26 mouse cellular contexts compared by ENCODE assay signal in the genomic region with DNA sequence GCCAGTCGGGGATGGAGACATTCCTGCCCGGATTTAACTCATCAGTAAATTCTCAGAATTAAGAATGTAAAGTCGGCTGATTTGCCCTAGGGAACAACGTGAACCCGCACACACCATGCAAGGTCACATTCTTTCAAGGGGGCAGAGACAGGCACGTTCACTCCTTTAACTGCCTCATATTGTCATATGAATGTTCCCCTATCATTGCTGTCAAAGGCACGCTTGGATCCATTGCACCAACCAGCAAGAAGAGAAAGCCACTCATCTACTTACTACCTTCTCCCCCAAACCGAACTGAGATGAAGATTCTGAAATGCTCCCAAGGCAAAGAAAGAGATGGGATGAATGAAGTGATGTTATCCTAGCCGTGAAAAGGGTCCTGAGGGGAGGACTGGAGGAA.
"Had no signal": no experiment of that assay in that cellular context is flagged by ENCODE, and none has a peak within 500 bp of the region (broad histone marks: within the 10 kb centered on the region; RNA-seq: fewer than 3 reads in every experiment).

No protein-coding gene starts in this region.

- H3K9ac ChIP-seq: heart, embryonic 13.5 days; heart, embryonic 15.5 days; hindbrain, embryonic 12.5 days; hindbrain, embryonic 14.5 days; intestine, embryonic 15.5 days; limb, embryonic 13.5 days; limb, embryonic 15.5 days; liver, embryonic 12.5 days; liver, embryonic 14.5 days had no signal

- H3K9me3 ChIP-seq: heart, embryonic 13.5 days; heart, embryonic 15.5 days; hindbrain, embryonic 10.5 days; hindbrain, embryonic 12.5 days; intestine, embryonic 15.5 days; limb, embryonic 13.5 days; limb, embryonic 15.5 days; liver, embryonic 12.5 days had no signal

- H3K4me2 ChIP-seq: heart, embryonic 11.5 days; heart, embryonic 13.5 days; heart, embryonic 15.5 days; hindbrain, embryonic 12.5 days; hindbrain, embryonic 14.5 days; intestine, embryonic 15.5 days; limb, embryonic 13.5 days; limb, embryonic 15.5 days; liver, embryonic 12.5 days had no signal

- H3K36me3 ChIP-seq: heart, embryonic 13.5 days; heart, embryonic 15.5 days; hindbrain, embryonic 10.5 days; hindbrain, embryonic 12.5 days; intestine, embryonic 15.5 days; limb, embryonic 13.5 days; limb, embryonic 15.5 days; liver, embryonic 12.5 days had no signal

- H3K4me3 ChIP-seq: heart, embryonic 13.5 days; heart, embryonic 15.5 days; hindbrain, embryonic 10.5 days; hindbrain, embryonic 12.5 days; intestine, embryonic 15.5 days; limb, embryonic 13.5 days; limb, embryonic 15.5 days; liver, embryonic 12.5 days had no signal

- DNase-seq: gastrocnemius, postnatal 10 days; gastrocnemius, postnatal 25 days; heart, adult 18-20 months; heart, postnatal 10 days; heart, postnatal 4 days; kidney, adult 18-20 months; kidney, adult 8-10 months; kidney, postnatal 10 days; kidney, postnatal 25 days; layer of hippocampus, adult 9-11 months; layer of hippocampus, postnatal 36 days; left cerebral cortex, postnatal 4 days had no signal

- ATAC-seq: hindbrain, embryonic 16.5 days; inflammation-experienced regulatory T-cells, adult 6 months; intestine, embryonic 15.5 days; intestine, postnatal 0 days; liver, embryonic 12.5 days had no signal

- H3K27me3 ChIP-seq: heart, embryonic 13.5 days; heart, embryonic 15.5 days; hindbrain, embryonic 12.5 days; intestine, embryonic 15.5 days; limb, embryonic 13.5 days; limb, embryonic 15.5 days; liver, embryonic 12.5 days had no signal

- H3K27ac ChIP-seq: heart, embryonic 13.5 days; heart, embryonic 15.5 days; hindbrain, embryonic 10.5 days; hindbrain, embryonic 12.5 days; hindbrain, embryonic 14.5 days; intestine, embryonic 15.5 days; limb, embryonic 13.5 days; limb, embryonic 15.5 days; liver, embryonic 12.5 days; liver, embryonic 14.5 days had no signal
